Mouse (Mus musculus): ENCODE results near the gene Lamc1. TPM values are rescaled to one million over a fixed set of nuclear protein-coding genes. Genes with fewer than 3 reads are reported as not detected.

Gene Lamc1
- polyA plus RNA-seq, 1 experiment, result 30.3 TPM

DNA sequence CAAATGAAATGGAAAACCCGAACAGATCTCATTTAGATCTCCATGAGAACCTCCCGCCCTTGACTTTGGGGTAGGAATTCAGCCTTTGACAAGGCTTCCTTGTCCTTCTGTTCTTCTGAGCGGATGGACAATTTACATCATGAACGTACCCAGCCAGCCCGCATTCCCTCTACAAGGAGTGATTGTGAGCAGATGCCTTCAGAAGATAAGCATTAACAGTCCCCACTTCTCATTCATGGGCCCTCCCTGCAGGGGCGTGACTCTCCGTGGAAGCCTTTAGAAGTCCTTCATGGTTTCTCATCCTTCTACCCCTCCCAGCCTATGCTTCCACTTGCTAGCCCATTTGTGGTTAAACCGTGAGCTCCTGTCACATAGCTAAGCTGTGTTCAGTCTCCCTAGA, 58.9 kb downstream of the Lamc1 start:
- 24% methylated on average over 8 of the region's 8 CpGs for WGBS
- Histone ChIP-seq H3K4me1 (replicated peaks; ENCODE audit: control insufficient read depth, insufficient read depth, low read length) (peaks cover 5% of the 10 kb centered on the region; the same call in 1 of the 2 replicates), H3K27ac (ENCODE audit: control insufficient read depth, insufficient read depth, low read length) (no peak overlapping the region), H3K27me3 (ENCODE audit: control insufficient read depth, insufficient read depth, low read length) (no peaks in the 10 kb centered on the region), H3K4me3 (ENCODE audit: control insufficient read depth, insufficient read depth, low read length) (no peak overlapping the region), H3K36me3 (ENCODE audit: control insufficient read depth, insufficient read depth, low read length) (no peaks in the 10 kb centered on the region)
- no peak for TF ChIP-seq POLR2A (IDR thresholded peaks at IDR 0.05; ENCODE audit: control insufficient read depth, extremely low read depth, insufficient read depth, low read length, poor library complexity)
- no peak for TF ChIP-seq CTCF (IDR thresholded peaks at IDR 0.05; ENCODE audit: borderline replicate concordance, control insufficient read depth, extremely low read depth, insufficient read depth, low read length, poor library complexity)
- no peak for DNase-seq

DNA sequence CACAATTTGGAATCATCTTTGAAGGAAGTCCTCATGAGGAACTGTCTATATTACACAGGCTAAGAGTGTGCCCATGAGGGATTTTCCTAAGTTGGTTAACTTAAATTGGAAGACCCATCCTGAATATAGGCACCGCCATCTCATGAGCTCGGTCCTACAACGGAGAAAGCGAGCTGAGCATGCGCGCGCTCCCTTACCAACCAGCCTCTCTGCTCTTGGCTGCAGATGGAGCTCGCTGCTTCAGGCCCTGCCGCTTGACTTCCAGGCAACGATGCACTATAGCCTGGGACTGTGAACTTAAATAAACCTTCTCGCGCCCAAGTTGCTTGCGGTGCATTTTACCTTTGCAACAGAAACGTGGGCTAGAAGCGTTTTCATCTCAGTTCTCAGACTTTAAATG, 61.8 kb downstream of the Lamc1 start:
- no peak for DNase-seq
- 96% methylated on average over 15 of the region's 15 CpGs for WGBS
- Histone ChIP-seq H3K27me3 (ENCODE audit: control insufficient read depth, insufficient read depth, low read length) (no peaks in the 10 kb centered on the region), H3K27ac (ENCODE audit: control insufficient read depth, insufficient read depth, low read length) (no peak overlapping the region), H3K4me3 (ENCODE audit: control insufficient read depth, insufficient read depth, low read length) (no peak overlapping the region), H3K4me1 (replicated peaks; ENCODE audit: control insufficient read depth, insufficient read depth, low read length) (peaks cover 5% of the 10 kb centered on the region; the same call in 1 of the 2 replicates), H3K36me3 (ENCODE audit: control insufficient read depth, insufficient read depth, low read length) (no peaks in the 10 kb centered on the region)
- TF ChIP-seq CTCF (IDR thresholded peaks at IDR 0.05; ENCODE audit: borderline replicate concordance, control insufficient read depth, extremely low read depth, insufficient read depth, low read length, poor library complexity), result no peak
- TF ChIP-seq POLR2A (IDR thresholded peaks at IDR 0.05; ENCODE audit: control insufficient read depth, extremely low read depth, insufficient read depth, low read length, poor library complexity), result no peak

DNA sequence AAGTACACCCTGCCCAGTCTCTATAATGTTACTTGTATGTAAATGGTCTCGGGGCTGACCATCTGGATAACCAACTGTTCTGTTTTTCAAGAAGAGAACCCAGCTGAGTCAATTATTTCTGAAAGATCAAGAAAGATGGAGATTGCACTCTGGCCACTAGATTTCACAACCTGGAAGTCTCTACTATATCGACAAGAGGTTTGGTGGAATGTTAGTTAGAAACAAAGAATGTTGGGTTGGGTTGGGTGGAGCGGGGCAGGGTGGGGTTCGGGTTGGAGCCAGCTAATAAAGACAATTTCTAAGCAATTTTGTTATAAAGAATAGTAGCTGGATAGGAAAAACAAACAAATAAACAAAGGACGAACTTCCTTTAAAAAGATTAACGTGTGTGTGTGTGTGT, 62.9 kb downstream of the Lamc1 start:
- Histone ChIP-seq H3K4me1 (replicated peaks; ENCODE audit: control insufficient read depth, insufficient read depth, low read length) (peaks cover 5% of the 10 kb centered on the region; the same call in 1 of the 2 replicates), H3K27me3 (ENCODE audit: control insufficient read depth, insufficient read depth, low read length) (no peaks in the 10 kb centered on the region), H3K36me3 (ENCODE audit: control insufficient read depth, insufficient read depth, low read length) (no peaks in the 10 kb centered on the region), H3K4me3 (ENCODE audit: control insufficient read depth, insufficient read depth, low read length) (no peak overlapping the region), H3K27ac (ENCODE audit: control insufficient read depth, insufficient read depth, low read length) (no peak overlapping the region)
- WGBS, result 94% methylated on average over 6 of the region's 6 CpGs
- DNase-seq, result no peak
- TF ChIP-seq CTCF (IDR thresholded peaks at IDR 0.05; ENCODE audit: borderline replicate concordance, control insufficient read depth, extremely low read depth, insufficient read depth, low read length, poor library complexity), result no peak

DNA sequence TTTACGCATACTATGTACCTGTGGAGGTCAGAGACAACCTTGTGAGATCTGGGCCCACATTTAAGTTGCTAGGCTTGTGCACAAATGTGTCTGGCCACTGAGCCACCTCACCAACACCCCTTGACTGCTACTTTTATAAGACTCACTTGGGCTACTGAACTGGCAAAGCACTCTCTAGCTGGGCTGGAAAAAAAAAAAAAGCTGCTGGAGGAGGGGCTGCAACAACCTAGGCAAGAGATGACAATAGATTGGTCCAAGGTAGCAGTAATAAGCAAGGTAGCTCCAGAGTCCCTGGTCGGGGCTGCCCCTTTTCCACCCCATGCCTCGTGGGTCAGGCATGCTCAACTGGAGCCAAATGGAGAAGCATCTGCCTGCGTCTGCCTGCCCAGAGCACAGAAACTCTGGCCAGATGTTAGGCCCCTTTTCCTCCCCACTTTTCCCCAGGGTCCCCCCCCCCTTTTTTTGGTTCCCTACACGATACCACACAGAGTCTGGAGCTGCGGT, 63.7 kb downstream of the Lamc1 start:
- Histone ChIP-seq H3K27me3 (ENCODE audit: control insufficient read depth, insufficient read depth, low read length) (no peaks in the 10 kb centered on the region), H3K27ac (ENCODE audit: control insufficient read depth, insufficient read depth, low read length) (no peak overlapping the region), H3K4me3 (ENCODE audit: control insufficient read depth, insufficient read depth, low read length) (no peak overlapping the region), H3K4me1 (replicated peaks; ENCODE audit: control insufficient read depth, insufficient read depth, low read length) (peaks cover 5% of the 10 kb centered on the region; the same call in 1 of the 2 replicates), H3K36me3 (ENCODE audit: control insufficient read depth, insufficient read depth, low read length) (no peaks in the 10 kb centered on the region)
- no peak for TF ChIP-seq POLR2A (IDR thresholded peaks at IDR 0.05; ENCODE audit: control insufficient read depth, extremely low read depth, insufficient read depth, low read length, poor library complexity)
- no peak for TF ChIP-seq CTCF (IDR thresholded peaks at IDR 0.05; ENCODE audit: borderline replicate concordance, control insufficient read depth, extremely low read depth, insufficient read depth, low read length, poor library complexity)
- DNase-seq, result no peak
- 90% methylated on average over 6 of the region's 6 CpGs for WGBS

DNA sequence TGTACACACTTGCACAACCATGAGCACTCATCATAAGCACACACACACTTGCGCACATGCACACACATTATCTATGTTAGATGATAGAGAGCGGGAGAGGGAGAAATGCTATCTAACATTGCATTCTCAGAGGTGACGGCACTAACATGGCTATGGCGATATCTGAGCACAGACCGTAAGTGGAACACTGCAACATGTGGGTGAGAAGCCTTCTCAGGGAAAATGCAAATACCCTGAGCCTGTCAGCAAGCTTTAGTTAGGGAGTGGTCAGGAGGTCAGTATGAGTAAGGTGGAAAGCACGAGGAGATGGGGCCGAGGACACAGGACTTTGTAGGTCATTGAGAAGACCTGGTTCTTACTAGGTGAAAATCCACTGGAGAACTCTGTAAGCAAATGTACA, 64.3 kb downstream of the Lamc1 start:
- Histone ChIP-seq H3K27ac (ENCODE audit: control insufficient read depth, insufficient read depth, low read length) (no peak overlapping the region), H3K36me3 (ENCODE audit: control insufficient read depth, insufficient read depth, low read length) (no peaks in the 10 kb centered on the region), H3K27me3 (ENCODE audit: control insufficient read depth, insufficient read depth, low read length) (no peaks in the 10 kb centered on the region), H3K4me3 (ENCODE audit: control insufficient read depth, insufficient read depth, low read length) (no peak overlapping the region), H3K4me1 (replicated peaks; ENCODE audit: control insufficient read depth, insufficient read depth, low read length) (peaks cover under 1% of the 10 kb centered on the region; the same call in 1 of the 2 replicates)
- no peak for TF ChIP-seq POLR2A (IDR thresholded peaks at IDR 0.05; ENCODE audit: control insufficient read depth, extremely low read depth, insufficient read depth, low read length, poor library complexity)
- TF ChIP-seq CTCF (IDR thresholded peaks at IDR 0.05; ENCODE audit: borderline replicate concordance, control insufficient read depth, extremely low read depth, insufficient read depth, low read length, poor library complexity), result no peak
- 96% methylated on average over 7 of the region's 7 CpGs for WGBS
- no peak for DNase-seq

DNA sequence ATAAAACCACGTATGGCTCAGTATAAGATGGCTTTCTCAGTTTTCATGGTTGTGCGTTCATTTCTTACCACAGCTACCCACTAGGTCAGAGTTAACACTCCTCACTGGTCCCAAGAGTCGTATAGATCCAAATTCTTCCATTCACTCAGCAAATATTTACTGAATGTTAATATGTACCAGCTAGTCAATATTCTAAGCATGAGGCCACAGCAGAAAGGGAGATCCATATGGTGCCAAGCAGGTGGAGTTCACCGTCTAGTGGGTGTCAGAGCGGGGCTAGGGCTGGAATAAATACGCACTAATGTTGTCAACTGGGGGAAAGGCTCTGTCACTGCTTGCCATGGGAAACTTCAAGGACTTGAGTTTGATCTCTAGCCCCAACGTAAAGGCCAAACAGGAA, 64.9 kb downstream of the Lamc1 start:
- DNase-seq, result no peak
- Histone ChIP-seq H3K27ac (ENCODE audit: control insufficient read depth, insufficient read depth, low read length) (no peak overlapping the region), H3K4me1 (replicated peaks; ENCODE audit: control insufficient read depth, insufficient read depth, low read length) (no peaks in the 10 kb centered on the region), H3K4me3 (ENCODE audit: control insufficient read depth, insufficient read depth, low read length) (no peak overlapping the region), H3K27me3 (ENCODE audit: control insufficient read depth, insufficient read depth, low read length) (no peaks in the 10 kb centered on the region), H3K36me3 (ENCODE audit: control insufficient read depth, insufficient read depth, low read length) (no peaks in the 10 kb centered on the region)
- WGBS, result 97% methylated on average over 7 of the region's 7 CpGs
- TF ChIP-seq POLR2A (IDR thresholded peaks at IDR 0.05; ENCODE audit: control insufficient read depth, extremely low read depth, insufficient read depth, low read length, poor library complexity), result no peak

DNA sequence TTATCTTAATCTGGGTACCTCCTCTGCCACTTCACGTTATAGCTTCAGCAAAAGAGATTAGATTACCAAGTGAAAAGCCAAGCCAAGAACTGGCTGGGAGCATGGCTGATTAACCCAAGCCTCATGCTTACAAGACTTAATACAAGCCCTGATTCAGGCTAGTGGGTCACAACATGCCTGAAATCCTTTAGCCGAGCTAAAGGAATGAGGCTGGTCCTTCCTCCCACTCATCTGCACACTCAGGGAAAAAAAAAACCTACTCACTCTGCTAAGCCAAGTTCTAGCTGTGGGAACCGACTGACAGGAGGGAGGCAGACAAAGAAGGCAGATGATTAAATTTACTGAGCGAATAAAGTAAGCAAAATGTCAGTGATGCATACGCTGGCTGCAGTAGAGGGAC, 65.7 kb downstream of the Lamc1 start:
- 87% methylated on average over 5 of the region's 5 CpGs for WGBS
- TF ChIP-seq CTCF (IDR thresholded peaks at IDR 0.05; ENCODE audit: borderline replicate concordance, control insufficient read depth, extremely low read depth, insufficient read depth, low read length, poor library complexity) (no peak), POLR2A (IDR thresholded peaks at IDR 0.05; ENCODE audit: control insufficient read depth, extremely low read depth, insufficient read depth, low read length, poor library complexity) (no peak)
- Histone ChIP-seq H3K27me3 (ENCODE audit: control insufficient read depth, insufficient read depth, low read length) (no peaks in the 10 kb centered on the region), H3K4me1 (replicated peaks; ENCODE audit: control insufficient read depth, insufficient read depth, low read length) (no peaks in the 10 kb centered on the region), H3K4me3 (ENCODE audit: control insufficient read depth, insufficient read depth, low read length) (no peak overlapping the region), H3K36me3 (ENCODE audit: control insufficient read depth, insufficient read depth, low read length) (no peaks in the 10 kb centered on the region), H3K27ac (ENCODE audit: control insufficient read depth, insufficient read depth, low read length) (no peak overlapping the region)
- no peak for DNase-seq

All from thymus, adult 2 months (tissue).